Mouse (Mus musculus) cerebral cortex, adult 2 months (tissue): ENCODE measurements around the gene Icmt.

ENCODE experiments used
- WGBS: fragments of 180-500 bp; shearing (Covaris S2); methylation state at CpG from one replicate; pipeline ENCODE4 v1.1.7; 2018; 5-methylcytosine and 5-hydroxymethylcytosine counted together

Icmt gene

DNA sequence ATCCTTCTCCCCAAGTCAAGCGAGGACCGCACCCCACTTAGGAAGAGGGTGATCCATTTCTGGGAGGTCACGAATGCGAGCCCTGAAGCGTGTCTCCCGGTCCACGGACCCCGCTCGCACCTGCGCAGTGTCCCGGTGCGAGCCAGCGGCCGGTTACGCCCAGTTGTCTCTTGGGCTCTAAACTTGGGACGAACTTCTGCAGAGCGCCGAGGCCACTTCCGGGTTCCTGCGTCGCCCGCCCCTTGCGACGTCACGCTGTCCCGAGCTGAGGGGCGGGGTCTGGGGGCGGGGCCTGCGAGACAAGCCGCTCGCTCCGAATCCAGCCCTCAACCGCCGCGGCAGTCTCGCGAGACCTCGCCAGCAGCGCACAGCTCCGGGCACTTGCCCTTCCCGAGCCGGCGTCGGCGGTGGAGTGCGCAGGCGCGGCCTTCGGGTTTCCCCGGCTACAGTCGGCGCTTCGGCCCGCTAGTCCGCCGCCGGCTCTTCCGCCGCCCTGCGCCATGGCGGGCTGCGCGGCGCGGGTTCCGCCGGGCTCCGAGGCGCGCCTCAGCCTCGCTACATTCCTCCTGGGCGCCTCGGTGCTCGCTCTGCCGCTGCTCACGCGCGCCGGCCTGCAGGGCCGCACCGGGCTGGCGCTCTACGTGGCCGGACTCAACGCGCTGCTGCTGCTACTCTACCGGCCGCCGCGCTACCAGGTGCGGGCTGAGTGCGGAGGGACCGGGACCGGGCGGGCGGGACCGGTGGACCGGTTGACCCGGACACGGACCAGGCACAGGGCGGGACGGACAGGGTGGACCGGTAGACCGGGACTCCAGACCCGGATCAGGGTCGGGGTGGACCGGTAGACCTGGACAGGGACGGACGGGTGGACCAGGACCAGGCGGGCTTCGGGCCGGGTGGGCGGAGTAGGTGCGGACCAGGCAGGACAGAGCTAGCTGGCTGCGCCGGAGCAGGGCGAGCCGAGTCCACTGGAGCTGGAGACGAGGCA is at the start of gene Icmt:
Gene Icmt, plus strand, starts transcription at position 354 of the 988 bp plus-strand sequence.
- WGBS = under 1% methylated on average over 119 of the region's 119 CpGs

DNA sequence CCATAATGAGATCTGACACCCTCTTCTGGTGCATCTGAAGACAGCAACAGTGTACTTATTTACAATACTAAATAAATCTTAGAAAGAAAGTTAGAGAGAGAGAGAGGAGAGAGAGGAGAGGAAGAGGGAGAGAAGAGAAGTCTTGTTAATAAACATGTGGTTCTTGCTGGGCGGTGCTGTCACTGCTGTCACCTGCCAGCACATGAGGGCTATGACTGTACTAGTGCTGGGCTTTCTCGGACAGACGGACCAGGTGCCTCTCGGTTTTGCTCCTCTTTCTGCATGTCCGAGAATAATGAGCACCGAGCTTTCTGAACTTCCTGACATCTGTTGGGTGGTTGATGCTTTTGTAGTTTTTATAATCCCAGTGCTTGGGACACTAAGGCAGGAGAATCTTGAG is 46.4 kb upstream of the Icmt start:
- WGBS = 89% methylated on average over 6 of the region's 6 CpGs

DNA sequence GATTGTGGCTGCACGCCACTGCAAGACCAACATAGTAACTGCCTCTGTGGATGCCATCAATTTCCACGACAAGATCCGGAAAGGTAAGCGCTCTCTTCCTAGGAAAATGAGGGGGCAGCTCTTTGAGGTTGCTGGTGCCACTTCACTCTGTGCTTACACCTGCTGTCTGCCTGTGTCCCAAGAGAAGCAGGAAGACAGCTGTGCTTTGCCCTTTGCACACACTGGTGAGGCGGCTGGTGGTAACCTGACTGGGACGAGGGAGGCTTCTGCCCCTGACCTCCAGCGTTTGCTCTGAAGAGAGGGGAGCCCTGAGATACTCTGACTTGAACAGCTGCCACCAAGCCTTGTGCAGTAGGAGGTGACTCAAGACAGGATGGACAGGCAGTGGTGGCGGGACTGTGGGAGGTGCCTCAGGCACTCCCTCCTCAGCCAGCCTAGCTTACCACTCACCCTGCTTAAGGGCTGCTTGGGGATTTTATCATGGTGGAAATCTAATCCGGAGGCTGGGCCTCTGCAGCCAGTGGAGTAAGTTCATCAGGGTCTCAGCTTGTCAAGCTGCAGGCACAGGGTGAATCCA is 43.8 kb upstream of the Icmt start:
- WGBS = 65% methylated on average over 9 of the region's 9 CpGs

DNA sequence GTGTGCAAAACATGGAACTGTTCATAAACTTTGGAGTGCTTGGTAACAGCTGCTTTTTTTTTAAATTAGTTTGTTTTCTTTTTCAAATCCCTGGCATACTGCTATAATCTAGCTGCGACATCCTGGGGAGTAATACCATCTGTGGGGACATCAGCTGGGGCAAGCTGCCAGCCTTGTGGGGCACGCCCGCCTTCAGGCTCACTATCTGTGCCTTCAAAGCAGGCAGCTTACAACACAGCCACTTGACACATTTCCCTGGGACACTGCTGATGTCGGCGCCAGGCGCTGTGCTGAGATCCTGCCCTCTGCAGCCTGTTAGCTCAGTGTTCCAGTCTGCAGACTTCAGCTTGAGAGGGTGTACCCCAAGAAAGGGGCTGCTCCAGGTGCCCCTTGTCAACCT is 40.0 kb upstream of the Icmt start:
- WGBS = 16% methylated on average over 6 of the region's 6 CpGs

DNA sequence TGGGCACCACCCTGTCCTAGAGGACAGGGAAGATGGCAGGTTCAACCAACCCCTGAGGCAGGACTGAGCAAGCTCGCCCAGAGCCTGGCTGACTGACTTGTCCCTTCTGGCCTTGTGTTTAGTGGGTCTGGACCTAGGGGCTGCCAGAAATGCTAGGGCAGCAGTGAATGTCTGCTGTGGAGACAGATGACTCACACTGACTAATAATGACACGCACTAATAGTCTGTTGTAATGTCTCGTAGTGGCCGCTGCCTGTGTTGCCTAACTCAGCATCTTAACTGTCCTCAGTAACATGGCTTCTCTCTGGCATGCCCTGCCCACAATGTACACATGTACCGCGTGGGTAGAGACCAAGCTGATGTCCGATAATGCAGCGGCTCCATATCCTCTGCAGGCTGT is 36.6 kb upstream of the Icmt start:
- 85% methylated on average over 8 of the region's 8 CpGs for WGBS

DNA sequence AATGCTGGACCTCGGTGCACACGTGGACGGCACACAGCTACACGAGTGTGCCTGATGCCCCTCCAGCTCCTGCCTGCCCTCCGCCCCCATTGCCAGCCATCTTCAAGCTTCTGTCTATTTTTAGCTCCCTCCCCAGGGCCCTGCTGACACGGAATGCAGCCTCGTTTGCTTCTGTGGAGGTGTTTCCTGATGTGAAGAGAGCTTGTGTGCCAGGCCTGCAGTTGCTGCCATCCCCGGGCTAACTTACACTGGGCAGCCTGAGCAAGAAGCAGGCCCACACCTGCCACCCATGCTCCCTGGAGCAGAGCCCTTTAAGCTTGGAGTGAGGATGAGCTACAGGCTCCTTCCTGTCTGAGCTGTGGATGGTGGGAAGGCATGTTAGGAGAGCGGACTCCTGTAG is 34.8 kb upstream of the Icmt start:
- WGBS = 46% methylated on average over 9 of the region's 9 CpGs

DNA sequence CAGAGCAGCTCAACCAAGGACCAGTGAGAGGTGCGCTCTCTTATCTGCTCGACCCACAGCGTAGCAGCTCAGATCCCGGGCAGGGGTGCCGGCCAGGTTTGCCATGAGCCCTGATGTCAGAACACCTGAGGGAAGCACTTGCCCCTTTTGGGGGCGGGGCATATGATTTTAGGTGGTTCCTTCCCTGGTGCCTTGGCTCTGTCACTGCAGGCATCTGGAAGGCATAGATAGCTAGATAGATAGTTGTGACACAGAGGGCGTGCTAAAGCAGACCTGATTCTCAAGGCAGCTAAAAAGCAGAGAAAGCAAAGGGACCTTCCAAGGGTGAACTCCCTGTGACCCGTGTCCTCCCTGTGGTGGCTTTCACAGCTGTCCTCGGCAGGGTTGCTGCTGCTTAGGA is 33.9 kb upstream of the Icmt start:
- 85% methylated on average over 9 of the region's 9 CpGs for WGBS

DNA sequence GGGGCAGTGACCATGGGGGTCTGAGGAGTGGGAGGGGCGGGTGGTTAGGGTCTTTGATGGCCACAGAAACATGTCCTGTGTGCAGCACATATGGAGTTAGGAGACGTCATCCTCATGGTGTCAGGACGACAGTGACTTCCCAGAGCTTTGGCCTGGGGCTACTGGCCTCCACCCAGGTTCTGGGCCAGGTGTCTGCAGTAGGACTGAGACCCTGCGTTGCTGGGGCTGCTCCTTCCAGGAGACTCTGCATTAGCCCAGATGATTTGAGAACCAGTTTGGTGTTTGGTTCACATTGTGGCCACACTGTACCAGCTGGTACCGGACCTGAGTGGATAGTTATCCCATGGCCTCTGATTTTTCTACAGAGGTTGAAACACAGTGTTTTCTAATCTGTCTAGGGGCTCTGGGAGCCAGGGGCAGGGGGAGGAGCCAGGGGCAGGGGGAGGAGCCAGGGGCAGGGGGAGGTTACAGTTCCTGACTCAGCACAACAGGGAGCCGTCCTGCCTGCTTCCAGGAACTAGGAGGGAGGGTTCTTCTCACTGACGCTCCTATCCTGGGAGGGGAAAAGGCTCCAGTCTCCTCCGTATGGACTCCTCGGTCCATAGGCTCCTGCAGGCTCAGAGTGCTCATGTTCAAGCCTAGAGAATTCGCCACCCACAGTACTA is 33.4 kb upstream of the Icmt start:
- WGBS = 61% methylated on average over 10 of the region's 10 CpGs

DNA sequence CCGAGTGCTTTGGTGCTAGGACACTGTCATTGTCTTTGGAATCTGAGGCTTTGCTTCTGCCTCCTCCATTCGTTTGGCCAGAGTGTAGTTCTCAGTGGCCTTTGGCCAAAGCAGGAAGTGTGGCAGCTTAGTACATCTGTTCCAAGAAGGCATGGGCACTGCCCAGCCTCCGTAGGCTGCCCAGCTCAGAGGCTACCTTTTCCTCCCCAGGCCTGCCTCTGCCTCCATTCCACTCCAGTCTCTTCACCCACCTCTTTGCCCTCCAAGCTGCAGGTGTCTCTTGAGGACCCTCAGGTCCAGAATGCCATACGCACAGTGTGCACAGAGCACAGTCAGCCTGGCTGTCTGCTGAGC is 32.9 kb upstream of the Icmt start:
- WGBS = 43% methylated on average over 4 of the region's 4 CpGs

DNA sequence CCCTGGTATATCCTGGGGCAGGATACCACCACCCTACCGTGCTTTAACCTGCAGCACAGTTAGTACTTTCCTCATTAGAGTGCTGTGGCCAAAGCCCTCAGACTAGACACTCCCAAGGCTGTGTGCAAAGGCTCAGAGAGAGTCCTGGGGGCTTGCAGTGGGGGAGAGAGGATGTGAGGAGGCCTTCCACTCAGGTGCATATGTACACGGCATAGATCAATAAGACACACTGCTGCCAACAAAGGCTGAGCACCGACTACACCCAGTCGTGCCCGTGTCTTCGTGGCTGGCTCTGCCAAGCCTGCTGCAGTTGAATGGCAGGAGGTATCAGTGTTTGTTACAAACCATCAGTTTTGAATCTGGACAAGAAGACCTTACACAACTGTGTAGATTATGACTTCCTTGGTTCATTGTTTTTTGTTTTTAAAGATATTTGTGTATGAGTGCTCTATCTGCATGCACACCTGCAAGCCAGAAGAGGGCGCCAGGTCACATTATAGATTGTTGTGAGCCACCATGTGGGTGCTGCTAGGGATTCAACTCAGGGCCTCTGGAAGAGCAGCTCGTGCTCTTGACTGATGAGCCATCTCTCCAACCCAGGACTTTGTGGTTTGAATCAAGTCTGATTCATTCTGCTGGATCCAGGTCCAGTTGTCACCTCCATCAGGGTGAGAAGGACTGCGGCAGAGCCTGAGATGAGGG is 32.0 kb upstream of the Icmt start:
- 81% methylated on average over 9 of the region's 9 CpGs for WGBS

DNA sequence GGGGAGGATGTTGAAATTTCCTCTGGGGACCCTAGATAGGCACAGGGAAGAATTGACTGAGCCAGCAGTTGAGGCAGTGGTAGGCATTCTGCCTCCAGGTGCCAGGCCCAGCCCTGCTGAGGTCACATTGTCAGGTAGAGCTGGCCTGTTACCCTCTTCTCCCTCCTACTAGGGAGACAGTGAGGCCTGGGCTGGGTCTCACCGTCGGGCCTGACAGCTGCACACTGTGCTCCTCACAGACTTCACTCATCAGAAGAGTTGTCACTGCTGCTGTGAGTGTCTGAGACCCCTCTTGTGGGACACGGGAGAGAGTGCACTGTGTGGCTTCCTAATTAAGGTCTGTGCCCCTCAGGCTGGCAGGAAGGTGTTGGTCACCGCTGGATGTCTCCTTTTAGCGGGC is 31.2 kb upstream of the Icmt start:
- WGBS = 34% methylated on average over 5 of the region's 5 CpGs

DNA sequence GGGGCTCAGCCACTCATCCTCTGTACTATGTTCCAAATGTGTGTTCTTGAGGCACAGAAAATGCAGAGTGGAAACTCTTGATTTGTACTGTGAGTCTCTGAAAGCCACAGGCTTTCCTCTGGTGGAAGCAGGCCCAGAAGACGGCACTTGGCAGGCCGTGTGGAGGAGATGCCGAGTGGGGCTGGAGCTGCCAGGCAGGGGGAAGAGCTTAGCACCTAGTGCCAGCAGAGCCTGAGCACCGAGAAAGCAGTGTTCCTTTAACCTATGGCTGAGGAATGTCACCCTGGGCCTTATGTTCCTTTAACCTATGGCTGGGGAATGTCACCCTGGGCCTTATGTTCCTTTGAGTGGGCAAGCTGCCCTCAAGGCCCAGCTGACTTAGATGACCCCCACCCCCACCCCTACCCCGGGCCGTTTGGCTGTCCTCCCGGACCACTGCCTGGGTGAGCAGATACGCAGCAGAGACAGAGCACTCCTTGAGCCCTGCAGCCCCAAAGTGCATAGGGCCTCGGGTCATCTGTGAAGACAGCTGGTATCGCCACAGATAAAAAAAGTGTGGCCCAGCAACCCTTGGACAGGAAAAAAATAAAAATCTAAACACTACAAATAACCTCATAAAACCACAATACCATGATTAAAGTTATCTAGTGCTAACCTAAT is 30.7 kb upstream of the Icmt start:
- 38% methylated on average over 10 of the region's 10 CpGs for WGBS

DNA sequence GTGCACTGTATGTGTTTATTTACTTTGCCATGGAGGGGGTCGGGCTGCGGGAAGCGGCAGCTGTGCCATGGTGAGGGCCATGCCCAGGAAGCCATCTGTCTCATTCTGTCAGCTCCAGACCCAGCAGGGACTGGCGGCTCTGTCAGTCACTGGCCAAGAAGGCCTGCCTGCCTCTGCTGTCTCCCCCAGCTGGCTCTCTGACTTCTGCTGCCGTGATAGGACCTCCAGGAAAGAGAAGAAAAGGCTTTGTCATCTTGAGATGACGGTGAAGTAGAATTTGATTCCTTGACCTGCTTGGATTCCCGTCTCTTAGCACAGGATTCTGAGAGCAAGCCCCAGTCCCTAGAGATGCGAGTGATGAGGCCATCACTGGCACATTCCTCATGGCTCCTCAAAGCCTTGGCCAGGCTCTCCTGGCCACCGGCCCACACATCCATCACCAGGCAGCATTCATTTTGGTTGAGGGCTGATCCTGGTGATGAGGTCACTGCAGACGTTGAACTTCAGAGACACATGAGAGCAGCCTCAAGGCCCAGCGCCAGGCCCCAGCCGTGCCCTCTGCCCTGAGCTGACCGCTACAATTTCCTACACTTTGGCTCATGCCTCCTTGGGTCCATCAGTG is 29.2 kb upstream of the Icmt start:
- 56% methylated on average over 13 of the region's 13 CpGs for WGBS

DNA sequence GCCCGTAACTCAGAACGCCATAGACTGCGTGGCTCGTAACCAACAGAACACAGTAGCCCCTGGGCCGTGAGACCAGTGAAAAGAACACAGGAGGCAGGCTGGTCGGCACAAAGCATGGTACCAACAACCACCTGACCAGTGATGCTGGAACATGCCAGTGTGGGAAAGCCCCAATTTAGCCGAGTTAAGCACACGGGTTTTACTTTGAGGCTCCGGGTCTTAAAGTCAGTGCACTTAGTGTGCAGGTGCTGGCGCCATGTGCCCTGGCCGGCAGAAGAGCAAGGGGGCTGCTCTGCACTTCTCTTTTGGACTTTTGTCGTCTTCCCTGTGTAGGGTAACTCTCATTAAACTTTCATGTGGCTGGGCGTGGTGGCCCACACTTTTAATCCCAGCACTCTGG is 27.1 kb upstream of the Icmt start:
- 92% methylated on average over 13 of the region's 13 CpGs for WGBS

DNA sequence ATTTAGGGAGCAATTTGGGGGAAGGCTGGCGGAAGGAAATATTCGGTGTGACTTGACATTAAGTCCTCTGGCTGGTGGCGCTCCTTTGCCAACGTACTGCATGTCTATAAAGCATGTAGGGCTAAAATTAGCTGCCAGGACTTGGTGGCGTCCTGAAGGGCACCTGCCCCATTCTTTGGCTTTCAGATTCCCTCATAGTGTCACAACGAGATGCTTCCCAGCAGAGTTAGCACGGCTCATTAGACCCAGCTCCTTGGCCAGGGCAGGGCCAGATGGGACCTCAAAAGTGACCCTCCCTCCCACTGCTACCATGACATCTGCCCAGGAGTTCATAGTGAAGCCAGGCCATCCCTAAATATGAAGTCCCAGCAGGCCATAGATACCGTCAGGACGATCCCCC is 26.4 kb upstream of the Icmt start:
- 85% methylated on average over 9 of the region's 9 CpGs for WGBS

DNA sequence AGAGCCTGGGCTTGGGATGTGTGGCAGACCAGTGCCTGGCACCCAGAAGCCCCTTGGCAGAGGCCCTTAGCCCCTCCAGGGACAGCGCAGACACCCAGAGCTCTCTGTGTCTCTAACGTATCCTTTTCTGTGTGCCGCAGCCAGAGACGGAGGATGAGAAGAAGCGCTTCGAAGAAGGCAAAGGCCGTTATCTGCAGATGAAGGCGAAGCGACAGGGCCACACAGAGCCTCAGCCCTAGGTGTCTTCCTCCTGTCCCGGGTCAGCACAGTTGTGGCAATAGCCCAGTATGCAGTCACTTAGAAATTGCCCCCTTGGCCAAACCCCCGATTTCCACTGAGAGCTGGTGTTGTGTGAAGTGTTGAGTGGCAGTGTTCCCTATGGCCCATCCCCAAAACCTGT is 25.7 kb upstream of the Icmt start:
- 95% methylated on average over 11 of the region's 11 CpGs for WGBS

DNA sequence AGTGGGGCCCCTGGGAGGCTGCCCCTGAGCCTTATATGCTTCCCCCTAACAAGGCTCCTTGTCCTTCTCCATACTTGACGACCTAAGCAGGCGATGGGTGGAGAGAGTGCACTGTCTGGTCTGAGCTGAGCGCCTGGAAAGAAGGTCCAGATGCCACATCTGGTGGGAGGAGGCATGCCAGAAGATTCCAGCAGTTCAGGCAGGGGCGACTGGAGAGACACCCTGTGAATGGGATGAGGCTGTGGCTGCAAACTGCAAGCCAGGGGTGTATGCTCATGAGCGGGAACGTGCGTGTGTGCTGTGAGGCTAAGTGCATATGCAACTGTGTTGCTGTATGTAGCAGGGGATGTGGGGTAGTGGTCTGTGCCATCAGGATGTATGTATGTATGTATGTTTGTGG is 25.0 kb upstream of the Icmt start:
- 82% methylated on average over 7 of the region's 7 CpGs for WGBS

DNA sequence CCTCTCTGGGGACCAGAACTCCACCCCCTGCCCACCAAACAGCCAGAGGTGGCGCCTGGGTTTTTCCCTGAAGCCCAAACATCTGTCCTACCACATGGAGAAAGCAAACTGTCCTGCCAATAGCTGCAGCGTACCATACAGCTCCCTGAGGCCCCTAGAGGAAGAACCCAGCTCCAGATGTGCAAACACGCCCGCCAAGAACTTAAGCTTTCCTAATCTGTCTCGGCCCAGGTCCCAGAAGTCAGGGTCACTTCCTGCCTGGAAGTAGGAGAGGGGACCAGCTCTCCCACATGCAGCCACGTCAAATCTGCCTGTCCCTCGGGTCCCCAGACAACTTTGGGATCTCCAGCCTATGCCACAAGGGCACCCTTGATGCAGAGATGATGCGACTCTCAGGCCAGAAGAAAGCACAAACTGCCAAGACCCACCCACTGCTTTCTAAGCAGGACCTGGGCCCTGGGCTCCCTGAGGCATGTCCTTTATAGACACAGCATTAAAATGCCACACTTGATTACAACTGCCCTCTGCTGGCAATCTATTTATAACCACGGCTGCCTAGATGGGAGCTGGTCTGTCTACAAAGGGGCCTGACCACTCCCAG is 24.5 kb upstream of the Icmt start:
- 54% methylated on average over 9 of the region's 9 CpGs for WGBS

DNA sequence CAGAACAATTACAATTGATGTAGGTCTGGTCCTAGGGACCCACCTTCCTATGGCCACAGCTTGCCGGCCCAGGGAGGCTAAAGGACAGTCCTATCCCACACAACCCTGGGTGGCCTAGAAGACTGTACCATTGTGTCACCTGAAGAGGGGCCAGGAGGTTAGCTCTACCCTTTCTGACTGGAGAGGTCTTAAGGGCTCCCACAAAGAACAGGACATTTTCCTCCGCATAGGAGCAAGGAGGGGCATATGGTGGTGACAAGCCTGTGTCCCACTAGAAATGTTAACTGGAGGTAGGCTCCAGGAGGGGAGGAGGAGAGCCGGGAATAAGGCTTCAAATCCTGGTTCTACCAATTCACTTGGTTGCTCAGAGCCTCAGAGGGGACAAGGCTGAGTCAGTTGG is 23.8 kb upstream of the Icmt start:
- WGBS = 39% methylated on average over 3 of the region's 3 CpGs

DNA sequence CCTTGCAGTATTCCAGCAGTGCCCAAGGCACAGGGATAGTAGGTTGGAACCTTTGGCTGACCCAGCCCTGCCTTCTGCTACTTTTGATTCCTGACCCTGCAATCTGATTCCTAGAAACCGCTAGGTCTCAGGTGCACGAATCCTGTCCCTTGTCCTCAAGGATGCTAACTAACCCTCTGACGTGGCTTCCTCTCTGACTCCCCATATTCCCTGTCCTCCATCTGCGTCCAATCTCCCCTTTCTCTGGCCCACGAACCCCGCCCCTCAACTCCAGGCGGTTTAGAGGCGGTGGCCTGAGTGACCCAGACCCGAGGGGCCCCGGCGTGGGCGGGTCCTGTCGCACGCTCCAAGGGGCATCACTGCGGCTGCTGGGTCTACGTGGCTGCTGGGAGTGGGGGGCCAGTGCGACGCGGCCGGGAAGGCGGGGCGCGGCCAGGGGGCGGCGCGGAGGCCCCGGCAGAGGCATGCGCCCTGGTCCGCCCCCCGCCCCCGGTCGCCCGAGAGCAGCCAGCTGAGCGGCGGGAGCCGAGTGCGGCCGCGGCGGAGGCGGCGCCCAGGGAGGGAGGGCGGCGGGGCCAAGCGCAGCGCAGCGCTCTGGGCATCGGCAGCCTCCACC is 23.3 kb upstream of the Icmt start, which contains the start of gene Gpr153:
Gene Gpr153, plus strand, starts transcription at position 612 of the 616 bp plus-strand sequence.
- WGBS = 3% methylated on average over 41 of the region's 48 CpGs
